Mouse (Mus musculus) embryonic facial prominence, embryonic 12.5 days (tissue): Measurements from ENCODE around the gene Rnase13. TPM values are rescaled to one million over a fixed set of nuclear protein-coding genes. Genes with fewer than 3 reads are reported as not detected.
"Not testable (repeated sequence)": the region's sequence is repeated elsewhere in the genome, so short reads cannot be mapped to it uniquely, and the experiment has no call there.

Experiments
- ATAC-seq: fragments of 200-750 bp; cut with Nextera tagmentation; 2 replicates; pipeline ENCODE4 v1.8.0; 2017; ENCODE audit not compliant: insufficient number of reproducible peaks, insufficient read depth, low FRiP score, low TSS enrichment
- H3K27ac ChIP-seq: fragments of 300-500 bp; sonication (generic); 2 replicates; pipeline ENCODE4 v1.5.1; 2016; ENCODE audit warnings: mild to moderate bottlenecking
- H3K27me3 ChIP-seq: fragments of 300-500 bp; sonication (generic); 2 replicates; pipeline ENCODE4 v1.6.1; 2016; ENCODE audit warnings: mild to moderate bottlenecking, moderate library complexity
- H3K36me3 ChIP-seq: fragments of 300-500 bp; sonication (generic); 2 replicates; pipeline ENCODE4 v1.6.1; 2016; ENCODE audit warnings: mild to moderate bottlenecking
- H3K4me1 ChIP-seq: fragments of 300-500 bp; sonication (generic); 2 replicates; pipeline ENCODE4 v1.6.1; 2016
- H3K4me2 ChIP-seq: fragments of 300-500 bp; sonication (generic); replicated peaks from 2 replicates; pipeline ENCODE4 v1.6.1; 2016; ENCODE audit warnings: mild to moderate bottlenecking, moderate library complexity
- H3K4me3 ChIP-seq: fragments of 300-500 bp; sonication (generic); 2 replicates; pipeline ENCODE4 v1.5.1; 2016; ENCODE audit warnings: mild to moderate bottlenecking
- H3K9ac ChIP-seq: fragments of 300-500 bp; sonication (generic); 2 replicates; pipeline ENCODE4 v1.6.1; 2016; ENCODE audit warnings: mild to moderate bottlenecking, moderate library complexity
- H3K9me3 ChIP-seq: fragments of 300-500 bp; sonication (generic); 2 replicates; pipeline ENCODE4 v1.6.1; 2016; ENCODE audit warnings: mild to moderate bottlenecking, moderate library complexity
- WGBS: fragments of 180-500 bp; shearing (Covaris S2); methylation state at CpG from one replicate; pipeline ENCODE4 v1.1.7; 2016; 5-methylcytosine and 5-hydroxymethylcytosine counted together
- polyA plus RNA-seq: library from polyadenylated mRNA; unstranded; fragments of >200 nt; fragmentation: Nextera tagmentation; extraction: Ambion mirVana; gene quantifications from 2 replicates; pipeline ENCODE4 v1.2.1, GENCODE M21; 2016

Gene Rnase13
- polyA plus RNA-seq, 1 experiment from 2014 or later, result not detected

- WGBS, result 75% methylated on average over 8 of the region's 8 CpGs
- Histone ChIP-seq H3K27me3 (no peaks in the 10 kb centered on the region), H3K27ac (no peak overlapping the region), H3K9ac (no peak overlapping the region), H3K4me2 (no peak overlapping the region), H3K9me3 (no peaks in the 10 kb centered on the region), H3K4me1 (0 out of 2 replicates have a peak, but pooled peaks cover 4% of the 10 kb centered on the region), H3K36me3 (no peaks in the 10 kb centered on the region), H3K4me3 (no peak overlapping the region)
- ATAC-seq, result no peak
Measured at GRCm38 (mm10) chr14:51929309-51929943, 6.9 kb upstream of the Rnase13 start.

DNA sequence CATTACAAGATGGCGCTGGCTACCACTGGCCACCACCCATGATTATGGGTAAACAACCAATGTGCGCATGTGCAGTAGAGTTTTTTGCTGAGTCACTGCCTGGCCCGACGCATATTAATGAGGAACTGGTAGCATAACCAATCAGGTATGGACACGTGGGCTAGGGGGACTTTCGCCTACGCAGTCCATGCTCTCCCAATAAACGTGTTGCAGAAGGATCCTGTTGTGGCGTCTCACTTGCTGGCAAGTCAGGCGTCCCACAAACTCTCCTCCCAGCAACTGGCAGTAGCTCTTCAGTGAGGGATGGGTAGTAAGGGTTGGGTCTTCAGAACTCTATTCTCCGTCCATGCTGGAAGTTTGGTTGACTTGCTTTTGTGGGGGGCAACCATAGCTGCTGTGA, 4.4 kb upstream of the Rnase13 start:
- not testable (repeated sequence) for H3K4me3 ChIP-seq, H3K9me3 ChIP-seq, H3K27ac ChIP-seq, ATAC-seq, H3K36me3 ChIP-seq, H3K9ac ChIP-seq, H3K4me1 ChIP-seq, H3K27me3 ChIP-seq, H3K4me2 ChIP-seq
- 91% methylated on average over 11 of the region's 11 CpGs for WGBS

DNA sequence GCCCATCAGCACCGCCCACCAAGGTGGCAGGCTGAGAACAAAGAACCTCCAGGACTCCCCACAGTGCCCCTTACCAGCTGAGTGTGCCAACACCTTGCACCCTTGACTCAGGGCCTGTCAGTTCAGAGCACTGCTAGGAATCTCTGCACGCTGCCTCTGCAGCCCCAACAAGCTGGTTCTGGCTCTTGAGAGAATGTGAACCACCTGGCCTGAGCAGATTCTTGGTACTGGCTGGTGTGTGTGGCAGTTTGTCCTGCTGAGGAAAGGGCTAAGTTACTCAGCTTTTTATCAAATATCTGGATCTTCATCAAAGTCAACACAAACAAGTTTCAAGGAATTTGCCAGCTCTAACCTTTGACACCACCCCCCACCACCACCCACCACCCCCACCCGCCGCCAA, 919 bp upstream of the Rnase13 start:
- no peaks in the 10 kb centered on the region for H3K27me3 ChIP-seq
- H3K4me2 ChIP-seq, result no peak overlapping the region
- H3K9me3 ChIP-seq, result no peaks in the 10 kb centered on the region
- ATAC-seq, result no peak
- no peaks in the 10 kb centered on the region for H3K36me3 ChIP-seq
- H3K4me3 ChIP-seq, result no peak overlapping the region
- WGBS, result 67% methylated on average over 4 of the region's 4 CpGs
- H3K4me1 ChIP-seq, result no peaks in the 10 kb centered on the region
- H3K27ac ChIP-seq, result no peak overlapping the region
- no peak overlapping the region for H3K9ac ChIP-seq

- H3K4me1 ChIP-seq, result no peaks in the 10 kb centered on the region
- no peaks in the 10 kb centered on the region for H3K36me3 ChIP-seq
- no peak for ATAC-seq
- no peaks in the 10 kb centered on the region for H3K27me3 ChIP-seq
- no peak overlapping the region for H3K4me3 ChIP-seq
- WGBS, result 75% methylated on average over 2 of the region's 2 CpGs
- no peaks in the 10 kb centered on the region for H3K9me3 ChIP-seq
- H3K9ac ChIP-seq, result no peak overlapping the region
- H3K27ac ChIP-seq, result no peak overlapping the region
- no peak overlapping the region for H3K4me2 ChIP-seq
Measured at GRCm38 (mm10) chr14:51922910-51923309, 337 bp upstream of the Rnase13 start.

DNA sequence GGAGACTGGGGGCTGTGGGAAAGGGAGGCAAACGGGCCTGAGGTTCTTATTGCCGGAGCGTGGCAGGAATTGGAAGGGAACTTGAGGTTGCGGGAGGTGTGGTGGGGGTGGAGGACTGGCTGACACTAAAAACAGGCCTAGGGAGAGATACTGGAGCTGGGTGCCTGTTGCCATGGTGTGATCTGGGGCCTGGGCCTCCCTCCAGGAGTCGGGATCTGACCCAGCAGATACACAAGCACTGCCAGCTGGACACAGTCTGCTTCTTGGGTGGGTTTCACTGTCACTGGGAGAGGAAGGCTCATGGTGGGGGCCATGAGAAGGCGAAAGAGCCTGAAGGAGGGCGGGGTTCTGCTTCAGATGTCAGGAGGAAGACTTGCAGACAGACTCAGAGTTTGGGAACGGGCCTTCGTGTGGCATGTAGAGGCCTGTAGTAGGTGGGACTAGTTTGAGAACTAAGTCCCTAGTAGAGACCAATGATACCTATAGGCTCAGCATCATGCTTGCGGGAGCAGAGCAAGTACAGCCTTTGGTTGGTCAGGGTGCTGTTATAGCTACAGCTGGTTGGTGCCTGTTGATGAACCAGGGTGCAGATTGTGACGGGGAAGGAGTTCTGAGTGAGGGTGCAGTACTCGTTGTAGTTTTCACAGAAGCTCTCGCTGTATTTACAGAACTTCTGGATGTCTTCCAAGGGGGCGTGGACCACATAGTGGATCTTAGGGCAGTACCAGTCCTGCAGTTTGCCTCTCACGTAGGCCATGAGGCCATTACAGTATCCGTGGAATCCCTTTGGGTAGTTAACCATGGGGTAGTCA, 608 bp downstream of the Rnase13 start:
- H3K4me1 ChIP-seq, result no peaks in the 10 kb centered on the region
- no peaks in the 10 kb centered on the region for H3K9me3 ChIP-seq
- H3K9ac ChIP-seq, result no peak overlapping the region
- H3K4me2 ChIP-seq, result no peak overlapping the region
- no peaks in the 10 kb centered on the region for H3K36me3 ChIP-seq
- no peak overlapping the region for H3K27ac ChIP-seq
- ATAC-seq, result no peak
- no peak overlapping the region for H3K4me3 ChIP-seq
- 84% methylated on average over 16 of the region's 16 CpGs for whole genome bisulfite sequencing
- no peaks in the 10 kb centered on the region for H3K27me3 ChIP-seq

GRCm38 (mm10) chr14:51918966-51919365, 3.6 kb downstream of the Rnase13 start:
- no peaks in the 10 kb centered on the region for H3K9me3 ChIP-seq
- 86% methylated on average over 4 of the region's 4 CpGs for WGBS
- no peak overlapping the region for H3K4me3 ChIP-seq
- no peak overlapping the region for H3K4me2 ChIP-seq
- H3K27ac ChIP-seq, result no peak overlapping the region
- peaks cover 6% of the 10 kb centered on the region; the same call in 1 of the 2 replicates for H3K4me1 ChIP-seq
- H3K27me3 ChIP-seq, result no peaks in the 10 kb centered on the region
- H3K9ac ChIP-seq, result no peak overlapping the region
- no peaks in the 10 kb centered on the region for H3K36me3 ChIP-seq
- ATAC-seq, result no peak

DNA sequence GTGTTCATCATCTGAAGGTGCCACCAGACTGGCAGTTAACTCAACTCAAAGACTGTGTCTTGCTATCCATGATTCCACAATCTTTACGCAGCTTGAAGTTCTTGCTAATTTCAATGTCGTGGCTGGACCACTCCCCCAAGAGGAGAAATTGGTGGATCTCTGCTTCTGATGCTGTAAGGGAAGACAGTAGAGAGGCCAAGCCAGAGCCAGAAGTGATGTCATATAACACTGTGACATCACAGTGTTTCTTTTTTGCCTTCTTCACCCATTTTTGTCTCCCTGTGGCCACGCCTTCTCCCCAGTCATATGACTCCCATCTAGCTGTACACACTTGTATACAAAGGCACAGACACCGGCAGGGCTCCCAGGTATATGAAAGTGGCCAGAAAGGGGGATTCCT, 4.4 kb downstream of the Rnase13 start, which contains the start of gene Tppp2:
Gene Tppp2 (plus strand): TSS at position 301 of the 400 bp plus-strand sequence.
- no peak for ATAC-seq
- WGBS, result 85% methylated on average over 4 of the region's 4 CpGs

GRCm38 (mm10) chr14:51916539-51916938, 6.0 kb downstream of the Rnase13 start:
- H3K27me3 ChIP-seq, result no peaks in the 10 kb centered on the region
- no peaks in the 10 kb centered on the region for H3K36me3 ChIP-seq
- no peak overlapping the region for H3K9ac ChIP-seq
- no peak overlapping the region for H3K4me2 ChIP-seq
- WGBS, result 87% methylated on average over 4 of the region's 4 CpGs
- no peak overlapping the region for H3K27ac ChIP-seq
- peaks cover 14% of the 10 kb centered on the region; the same call in 1 of the 2 replicates for H3K4me1 ChIP-seq
- no peaks in the 10 kb centered on the region for H3K9me3 ChIP-seq
- H3K4me3 ChIP-seq, result no peak overlapping the region
- ATAC-seq, result no peak

More for the DNA sequence above, 4.4 kb downstream of the Rnase13 start, which contains the start of gene Tppp2:
- Histone ChIP-seq H3K4me1 (peaks cover 6% of the 10 kb centered on the region; the same call in 1 of the 2 replicates), H3K36me3 (no peaks in the 10 kb centered on the region), H3K27ac (no peak within 1 kb of the TSS), H3K4me2 (no peak within 1 kb of the TSS), H3K9ac (no peak within 1 kb of the TSS), H3K4me3 (no peak within 1 kb of the TSS), H3K27me3 (no peaks in the 10 kb centered on the region), H3K9me3 (no peaks in the 10 kb centered on the region)

DNA sequence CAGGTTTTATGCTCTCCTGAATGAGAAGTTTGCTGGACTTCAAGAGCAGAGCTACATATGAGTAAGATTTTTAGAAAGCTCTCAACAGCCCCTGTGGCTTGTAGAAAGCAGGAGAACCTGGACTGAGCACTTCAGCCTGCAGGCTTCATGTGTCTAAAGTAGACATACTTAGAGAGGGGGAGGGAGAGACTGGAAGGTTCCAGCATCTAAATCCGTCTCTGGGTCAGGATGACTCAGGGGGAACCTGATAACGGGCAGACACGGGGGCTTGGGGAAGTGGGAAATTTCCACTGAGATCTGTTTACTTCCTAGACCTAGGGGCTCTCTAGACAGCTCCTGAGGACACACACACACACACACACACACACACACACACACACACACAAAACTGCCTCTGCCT, 7.5 kb downstream of the Rnase13 start:
- no peak for ATAC-seq
- H3K4me3 ChIP-seq, result no peak overlapping the region
- H3K9me3 ChIP-seq, result no peaks in the 10 kb centered on the region
- H3K9ac ChIP-seq, result no peak overlapping the region
- H3K36me3 ChIP-seq, result no peaks in the 10 kb centered on the region
- H3K27ac ChIP-seq, result peak overlapping the region; percentile 60; the same call in 1 of the 2 replicates
- peaks cover 14% of the 10 kb centered on the region; the same call in 1 of the 2 replicates for H3K4me1 ChIP-seq
- no peak overlapping the region for H3K4me2 ChIP-seq
- no peaks in the 10 kb centered on the region for H3K27me3 ChIP-seq
- WGBS, result 24% methylated on average over 3 of the region's 3 CpGs

DNA sequence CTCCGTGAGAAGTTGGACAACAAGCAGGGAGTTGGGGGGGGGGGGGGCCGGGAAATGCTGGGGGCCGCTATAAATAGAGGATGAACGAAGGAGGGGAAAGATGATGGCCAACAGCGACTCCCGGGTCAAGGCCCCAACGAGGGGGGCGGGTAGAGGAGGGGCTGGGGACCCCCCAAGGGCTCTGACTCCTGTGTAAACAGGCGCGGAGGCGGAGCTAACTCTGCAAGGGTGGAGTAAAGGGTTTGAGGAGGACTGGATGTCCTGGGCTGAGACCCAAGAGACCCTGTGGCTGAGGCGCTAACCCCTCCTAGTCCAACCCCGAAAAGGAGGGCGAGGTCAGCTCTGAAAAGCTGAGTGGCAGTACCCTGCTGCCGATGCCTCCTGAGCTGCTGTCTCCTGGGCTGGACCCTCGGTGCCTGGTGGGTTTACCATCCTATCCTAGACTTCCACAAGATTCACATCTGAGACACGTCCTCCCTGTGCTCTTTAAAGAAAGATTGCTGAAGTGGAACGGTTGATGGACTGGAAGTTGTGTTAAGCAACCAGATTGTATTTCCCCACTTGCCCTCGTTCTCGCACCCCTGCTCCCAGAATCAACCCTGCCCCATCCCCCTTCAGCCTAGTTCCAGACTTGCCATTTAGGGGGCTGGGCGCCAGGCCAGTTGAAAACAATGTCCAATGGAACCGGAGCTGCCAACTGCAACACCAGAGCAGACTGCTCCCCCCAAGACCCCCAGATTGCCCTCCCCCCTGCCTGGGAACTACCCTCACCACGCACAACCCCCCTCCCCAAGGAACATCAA, 8.4 kb downstream of the Rnase13 start, which contains the start of gene Ndrg2:
Gene Ndrg2 (minus strand): TSS at position 199 of the 803 bp plus-strand sequence.
- Histone ChIP-seq H3K27ac (peak within 1 kb of the TSS; percentile 60), H3K4me3 (peak within 1 kb of the TSS; percentile 59), H3K4me1 (peaks cover 14% of the 10 kb centered on the region; the same call in 1 of the 2 replicates), H3K9me3 (no peaks in the 10 kb centered on the region), H3K9ac (peak within 1 kb of the TSS; percentile 45), H3K4me2 (peak within 1 kb of the TSS; percentile 98), H3K27me3 (no peaks in the 10 kb centered on the region), H3K36me3 (no peaks in the 10 kb centered on the region)
- WGBS, result 2% methylated on average over 21 of the region's 23 CpGs
- peak; percentile 57; the same call in 1 of the 2 replicates for ATAC-seq
